Mouse (Mus musculus): ENCODE data around the gene Rnf212b. TPM values are rescaled to one million over a fixed set of nuclear protein-coding genes. Genes with fewer than 3 reads are reported as not detected.

Rnf212b gene
- polyA plus RNA-seq, 1 experiment = not detected

DNA sequence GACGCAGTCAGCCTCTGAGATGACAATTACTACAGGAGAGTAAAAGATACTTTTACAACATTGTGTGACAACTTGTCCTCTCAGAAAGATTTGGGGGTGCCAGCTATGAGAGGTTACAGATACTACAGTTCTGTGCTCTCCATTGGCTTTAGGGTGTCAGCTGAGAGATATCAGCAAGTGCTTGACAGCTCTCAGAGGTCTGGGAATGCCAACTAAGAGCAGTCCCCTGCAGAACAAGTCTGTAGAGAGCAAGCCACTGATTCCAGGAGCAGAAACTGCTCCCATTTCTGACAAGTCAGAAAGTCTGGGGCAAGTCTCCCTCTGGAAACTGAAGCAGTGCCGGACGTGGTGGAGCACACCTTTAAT, 4.3 kb upstream of the Rnf212b start:
- Histone ChIP-seq H3K27me3 (ENCODE audit: control insufficient read depth, insufficient read depth, insufficient read length) (peaks cover 22% of the 10 kb centered on the region), H3K79me2 (ENCODE audit: control insufficient read depth, insufficient read depth) (no peaks in the 10 kb centered on the region), H3ac (ENCODE audit: control insufficient read depth, insufficient read length) (no peak overlapping the region), H3K36me3 (ENCODE audit: control insufficient read depth, insufficient read depth) (no peaks in the 10 kb centered on the region), H3K4me3 (no peak overlapping the region), H3K4me2 (ENCODE audit: low read depth) (no peak overlapping the region)
- TF ChIP-seq TCF12 (IDR thresholded peaks at IDR 0.05; ENCODE audit: insufficient read depth, poor library complexity, severe bottlenecking) = no peak
- no peak for TF ChIP-seq REST (IDR thresholded peaks at IDR 0.05; ENCODE audit: insufficient read depth, insufficient read length)
- TF ChIP-seq E2F4 (IDR thresholded peaks at IDR 0.05; ENCODE audit: insufficient read depth) = no peak
- TF ChIP-seq USF1 (IDR thresholded peaks at IDR 0.05; ENCODE audit: low read depth) = no peak
- TF ChIP-seq TCF3 (IDR thresholded peaks at IDR 0.05; ENCODE audit: insufficient read length, low read depth) = no peak
- no peak for TF ChIP-seq SRF (IDR thresholded peaks at IDR 0.05; ENCODE audit: control insufficient read depth, insufficient read length, low read depth)
- no peak for TF ChIP-seq POLR2A (IDR thresholded peaks at IDR 0.05; ENCODE audit: insufficient read length, low read depth)
- no peak for TF ChIP-seq CEBPB (IDR thresholded peaks at IDR 0.05; ENCODE audit: insufficient read depth, poor library complexity, severe bottlenecking)
- no peak for TF ChIP-seq MYOG (IDR thresholded peaks at IDR 0.05; ENCODE audit: control insufficient read depth in 1 of 3, insufficient read depth in 1 of 3, insufficient read length in 2 of 3, low read depth in 2 of 3)
- TF ChIP-seq MYOD1 (IDR thresholded peaks at IDR 0.05; ENCODE audit: control insufficient read depth in 1 of 3, insufficient read length in 2 of 3, low read depth in 2 of 3) = no peak

DNA sequence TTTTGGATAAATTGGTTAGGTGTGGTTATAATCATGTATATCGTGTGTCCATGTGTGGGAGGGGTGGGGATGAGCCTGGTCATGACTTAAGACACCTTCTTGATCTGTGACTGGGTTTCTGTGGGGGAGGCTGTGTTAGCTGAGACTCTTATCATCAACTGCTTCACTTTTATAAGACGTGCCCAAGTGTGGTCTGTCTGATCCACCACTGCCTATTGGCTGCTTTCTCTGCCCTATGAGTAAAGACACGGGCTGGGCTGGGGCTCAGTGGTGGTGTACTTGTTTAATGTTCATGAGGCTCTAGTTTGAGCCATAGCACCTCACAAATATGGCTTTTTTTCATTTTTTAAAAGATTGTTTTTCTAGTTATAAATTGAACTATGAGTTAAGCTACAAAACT, 1.8 kb downstream of the Rnf212b start:
- no peak overlapping the region for H3K4me2 ChIP-seq (ENCODE audit: low read depth)
- no peak overlapping the region for H3ac ChIP-seq (ENCODE audit: control insufficient read depth, insufficient read length)
- TF ChIP-seq REST (IDR thresholded peaks at IDR 0.05; ENCODE audit: insufficient read depth, insufficient read length) (no peak), TCF12 (IDR thresholded peaks at IDR 0.05; ENCODE audit: insufficient read depth, poor library complexity, severe bottlenecking) (no peak), MYOG (IDR thresholded peaks at IDR 0.05; ENCODE audit: control insufficient read depth in 1 of 3, insufficient read depth in 1 of 3, insufficient read length in 2 of 3, low read depth in 2 of 3) (no peak), MYOD1 (IDR thresholded peaks at IDR 0.05; ENCODE audit: control insufficient read depth in 1 of 3, insufficient read length in 2 of 3, low read depth in 2 of 3) (no peak)
- H3K4me3 ChIP-seq = no peak overlapping the region
- no peaks in the 10 kb centered on the region for H3K79me2 ChIP-seq (ENCODE audit: control insufficient read depth, insufficient read depth)
- no peaks in the 10 kb centered on the region for H3K36me3 ChIP-seq (ENCODE audit: control insufficient read depth, insufficient read depth)
- peaks cover 15% of the 10 kb centered on the region for H3K27me3 ChIP-seq (ENCODE audit: control insufficient read depth, insufficient read depth, insufficient read length)

DNA sequence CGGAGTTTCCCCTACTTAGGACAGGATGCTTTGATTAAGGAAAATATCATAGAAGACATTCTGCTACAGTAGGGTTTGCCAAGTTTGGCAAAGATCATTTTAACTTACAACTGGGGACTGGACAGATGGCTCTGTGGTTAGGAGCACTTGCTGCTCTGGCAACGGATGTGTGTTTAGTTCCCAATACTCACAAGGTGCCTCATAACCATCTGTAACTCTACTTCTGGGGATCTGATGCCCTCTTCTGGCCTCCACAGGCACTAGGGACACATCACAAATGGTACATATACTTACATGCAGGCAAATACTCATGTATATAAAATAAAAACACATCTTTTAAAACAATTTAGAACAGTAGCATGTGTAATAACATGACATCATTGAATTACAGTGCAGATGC, 3.9 kb downstream of the Rnf212b start:
- H3K27me3 ChIP-seq (ENCODE audit: control insufficient read depth, insufficient read depth, insufficient read length) = peaks cover 15% of the 10 kb centered on the region
- no peak overlapping the region for H3K4me3 ChIP-seq
- TF ChIP-seq MYOG (IDR thresholded peaks at IDR 0.05; ENCODE audit: control insufficient read depth in 1 of 3, insufficient read depth in 1 of 3, insufficient read length in 2 of 3, low read depth in 2 of 3) (peak in 1 of 3 experiments; percentile 3), USF1 (IDR thresholded peaks at IDR 0.05; ENCODE audit: low read depth) (no peak), MYOD1 (IDR thresholded peaks at IDR 0.05; ENCODE audit: control insufficient read depth in 1 of 3, insufficient read length in 2 of 3, low read depth in 2 of 3) (peak in 1 of 3 experiments; percentile 56)
- no peaks in the 10 kb centered on the region for H3K79me2 ChIP-seq (ENCODE audit: control insufficient read depth, insufficient read depth)
- no peak overlapping the region for H3K4me2 ChIP-seq (ENCODE audit: low read depth)
- no peaks in the 10 kb centered on the region for H3K36me3 ChIP-seq (ENCODE audit: control insufficient read depth, insufficient read depth)
- H3ac ChIP-seq (ENCODE audit: control insufficient read depth, insufficient read length) = no peak overlapping the region

DNA sequence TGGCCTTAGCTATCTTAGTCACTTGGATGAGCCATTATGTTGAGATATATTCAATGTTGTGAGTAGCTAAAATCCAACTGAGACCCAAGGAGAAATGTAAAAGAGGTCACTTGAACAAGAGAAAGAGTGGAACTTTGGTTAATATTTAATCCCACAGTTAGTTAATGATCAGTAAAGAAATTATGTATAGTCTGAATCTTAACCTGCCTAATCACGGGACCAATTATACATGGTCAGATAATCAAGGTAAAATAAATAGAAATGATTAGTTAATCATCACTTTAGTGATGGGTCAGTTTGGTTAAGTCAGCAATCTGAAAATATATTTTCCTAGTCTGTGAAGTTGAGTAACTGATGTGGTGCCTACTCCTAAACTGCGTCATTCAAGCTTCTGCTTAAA, 8.4 kb downstream of the Rnf212b start:
- TF ChIP-seq REST (IDR thresholded peaks at IDR 0.05; ENCODE audit: insufficient read depth, insufficient read length) (no peak), MYOD1 (IDR thresholded peaks at IDR 0.05; ENCODE audit: control insufficient read depth in 1 of 3, insufficient read length in 2 of 3, low read depth in 2 of 3) (no peak), E2F4 (IDR thresholded peaks at IDR 0.05; ENCODE audit: insufficient read depth) (no peak), SRF (IDR thresholded peaks at IDR 0.05; ENCODE audit: control insufficient read depth, insufficient read length, low read depth) (no peak), TCF12 (IDR thresholded peaks at IDR 0.05; ENCODE audit: insufficient read depth, poor library complexity, severe bottlenecking) (no peak), USF1 (IDR thresholded peaks at IDR 0.05; ENCODE audit: low read depth) (no peak), POLR2AphosphoS2 (IDR thresholded peaks at IDR 0.05; ENCODE audit: insufficient read length, low read depth) (no peak), TCF3 (IDR thresholded peaks at IDR 0.05; ENCODE audit: insufficient read length, low read depth) (no peak), CEBPB (IDR thresholded peaks at IDR 0.05; ENCODE audit: insufficient read depth, poor library complexity, severe bottlenecking) (no peak), POLR2A (IDR thresholded peaks at IDR 0.05; ENCODE audit: insufficient read length, low read depth) (no peak)
- no peaks in the 10 kb centered on the region for H3K79me2 ChIP-seq (ENCODE audit: control insufficient read depth, insufficient read depth)
- H3K4me3 ChIP-seq = no peak overlapping the region
- no peaks in the 10 kb centered on the region for H3K36me3 ChIP-seq (ENCODE audit: control insufficient read depth, insufficient read depth)
- H3K4me2 ChIP-seq (ENCODE audit: low read depth) = no peak overlapping the region
- no peaks in the 10 kb centered on the region for H3K27me3 ChIP-seq (ENCODE audit: control insufficient read depth, insufficient read depth, insufficient read length)
- H3ac ChIP-seq (ENCODE audit: control insufficient read depth, insufficient read length) = no peak overlapping the region

DNA sequence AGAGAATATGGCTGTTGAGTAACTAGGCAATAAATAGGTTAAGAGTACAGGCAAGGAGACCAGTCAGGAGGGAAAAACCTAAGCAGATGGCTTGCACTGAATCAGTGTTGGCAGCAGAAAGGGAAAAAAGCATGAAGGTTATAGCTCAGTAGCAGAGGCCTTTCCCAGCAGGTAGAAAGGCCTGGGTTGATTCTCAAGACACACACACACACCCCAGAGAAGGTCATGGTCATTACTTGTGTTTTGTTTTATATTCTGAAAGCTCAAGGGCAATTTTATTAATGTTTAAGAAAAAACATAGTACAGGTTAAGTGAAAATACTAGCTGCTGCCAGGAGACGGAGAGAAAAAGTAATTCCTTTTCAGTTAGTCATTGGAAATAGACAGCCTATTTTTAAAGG, 9.8 kb downstream of the Rnf212b start:
- H3K79me2 ChIP-seq (ENCODE audit: control insufficient read depth, insufficient read depth) = no peaks in the 10 kb centered on the region
- no peaks in the 10 kb centered on the region for H3K36me3 ChIP-seq (ENCODE audit: control insufficient read depth, insufficient read depth)
- H3K27me3 ChIP-seq (ENCODE audit: control insufficient read depth, insufficient read depth, insufficient read length) = no peaks in the 10 kb centered on the region
- H3ac ChIP-seq (ENCODE audit: control insufficient read depth, insufficient read length) = no peak overlapping the region
- TF ChIP-seq MYOD1 (IDR thresholded peaks at IDR 0.05; ENCODE audit: control insufficient read depth in 1 of 3, insufficient read length in 2 of 3, low read depth in 2 of 3) (no peak), CEBPB (IDR thresholded peaks at IDR 0.05; ENCODE audit: insufficient read depth, poor library complexity, severe bottlenecking) (no peak), POLR2A (IDR thresholded peaks at IDR 0.05; ENCODE audit: insufficient read length, low read depth) (no peak), TCF12 (IDR thresholded peaks at IDR 0.05; ENCODE audit: insufficient read depth, poor library complexity, severe bottlenecking) (no peak)
- H3K4me2 ChIP-seq (ENCODE audit: low read depth) = no peak overlapping the region
- H3K4me3 ChIP-seq = no peak overlapping the region
